Mouse (Mus musculus) C2C12 (cell line): Measurements from ENCODE around the gene Anxa11. TPM values are rescaled to one million over a fixed set of nuclear protein-coding genes. Genes with fewer than 3 reads are reported as not detected.
"Not testable (repeated sequence)": the region's sequence is repeated elsewhere in the genome, so short reads cannot be mapped to it uniquely, and the experiment has no call there.

Experiments
- H3K27me3 ChIP-seq: one replicate; pipeline ENCODE4 v1.6.1; 2011; ENCODE audit not compliant: control insufficient read depth, insufficient read depth, insufficient read length
- H3K36me3 ChIP-seq: one replicate; pipeline ENCODE4 v1.6.1; 2011; ENCODE audit not compliant: control insufficient read depth, insufficient read depth
- H3K4me3 ChIP-seq: one replicate; pipeline ENCODE4 v1.5.1; 2011; ENCODE audit warnings: mild to moderate bottlenecking, control low read depth; ENCODE audit not compliant: poor library complexity, insufficient read depth, severe bottlenecking
- H3K79me2 ChIP-seq: one replicate; pipeline ENCODE4 v1.6.1; 2011; ENCODE audit not compliant: control insufficient read depth, insufficient read depth
- H3K79me3 ChIP-seq: one replicate; pipeline ENCODE4 v1.6.1; 2011; ENCODE audit warnings: low read depth, control low read depth
- H3ac ChIP-seq: one replicate; pipeline ENCODE3; 2011; ENCODE audit warnings: low read depth; ENCODE audit not compliant: control insufficient read depth, insufficient read length
- microRNA-seq: library from miRNA; unstranded; fragments of <30 nt; microRNA quantifications from one replicate; pipeline ENCODE4, GENCODE M21; 2019; ENCODE audit warnings: borderline microRNAs expressed
- polyA plus RNA-seq: library from polyadenylated mRNA; unstranded; fragments of >200 nt; fragmentation: generic; extraction: Trizol; gene quantifications from one replicate; pipeline ENCODE4 v1.2.1, GENCODE M21; 2012; ENCODE audit warnings: missing spikeins

The Anxa11 gene
- polyA plus RNA-seq, 1 experiment, result 33.3 TPM

- not testable (repeated sequence) for H3ac ChIP-seq, H3K36me3 ChIP-seq, H3K79me2 ChIP-seq, H3K27me3 ChIP-seq, H3K4me3 ChIP-seq, H3K79me3 ChIP-seq
Measured at GRCm38 (mm10) chr14:25894566-25894965, 52.6 kb downstream of the Anxa11 start.

GRCm38 (mm10) chr14:25895686-25896085 is 53.7 kb downstream of the Anxa11 start:
- H3K36me3 ChIP-seq, H3ac ChIP-seq, H3K79me3 ChIP-seq, H3K27me3 ChIP-seq, H3K4me3 ChIP-seq, H3K79me2 ChIP-seq: not testable (repeated sequence)

- H3ac ChIP-seq, H3K4me3 ChIP-seq, H3K27me3 ChIP-seq, H3K79me2 ChIP-seq, H3K79me3 ChIP-seq, H3K36me3 ChIP-seq: not testable (repeated sequence)
Measured at GRCm38 (mm10) chr14:25903000-25903399, 61.0 kb downstream of the Anxa11 start, which contains the start of gene Plac9a. Plac9a (minus strand) TSS chr14:25903100.

- not testable (repeated sequence) for H3ac ChIP-seq, H3K79me3 ChIP-seq, H3K36me3 ChIP-seq, H3K79me2 ChIP-seq, H3K27me3 ChIP-seq, H3K4me3 ChIP-seq
Measured at GRCm38 (mm10) chr14:25905243-25905642, 63.3 kb downstream of the Anxa11 start.

GRCm38 (mm10) chr14:25907272-25907671 is 65.3 kb downstream of the Anxa11 start:
- not testable (repeated sequence) for H3K27me3 ChIP-seq, H3ac ChIP-seq, H3K4me3 ChIP-seq, H3K36me3 ChIP-seq, H3K79me3 ChIP-seq, H3K79me2 ChIP-seq

- not testable (repeated sequence) for H3K79me3 ChIP-seq, H3K36me3 ChIP-seq, H3K79me2 ChIP-seq, H3ac ChIP-seq, H3K4me3 ChIP-seq, H3K27me3 ChIP-seq
Measured at GRCm38 (mm10) chr14:25908976-25909375, 67.0 kb downstream of the Anxa11 start.

- H3K79me2 ChIP-seq, H3K4me3 ChIP-seq, H3K36me3 ChIP-seq, H3ac ChIP-seq, H3K27me3 ChIP-seq, H3K79me3 ChIP-seq: not testable (repeated sequence)
Measured at GRCm38 (mm10) chr14:25918427-25919170, 76.6 kb downstream of the Anxa11 start.

GRCm38 (mm10) chr14:25926814-25927561 is 85.0 kb downstream of the Anxa11 start:
- not testable (repeated sequence) for H3ac ChIP-seq, H3K79me2 ChIP-seq, H3K4me3 ChIP-seq, H3K27me3 ChIP-seq, H3K79me3 ChIP-seq, H3K36me3 ChIP-seq

- H3K79me2 ChIP-seq, H3K4me3 ChIP-seq, H3ac ChIP-seq, H3K27me3 ChIP-seq, H3K36me3 ChIP-seq, H3K79me3 ChIP-seq: not testable (repeated sequence)
Measured at GRCm38 (mm10) chr14:25927562-25927881, 85.6 kb downstream of the Anxa11 start, which contains the start of gene Tmem254a. Tmem254a (minus strand) TSS chr14:25927672.

Small RNAs within 50 kb of the gene (microRNA-seq; reads per million reads assigned to microRNA genes)
- gene Gm23701, result not detected

Other genes starting within 250 kb of the Anxa11 start
- 21.4 TPM for gene Ppif, start 148.0 kb upstream of the Anxa11 start, polyA plus RNA-seq
- gene Zcchc24, start 73.1 kb upstream of the Anxa11 start, polyA plus RNA-seq, result 36.4 TPM
- gene Plac9a, start 60.9 kb downstream of the Anxa11 start, polyA plus RNA-seq, result 0.30 TPM
- gene Tmem254a, start 85.5 kb downstream of the Anxa11 start, polyA plus RNA-seq, result 0.56 TPM
- not detected for gene Cphx1, start 96.1 kb downstream of the Anxa11 start, polyA plus RNA-seq
- gene Duxbl1, start 136.4 kb downstream of the Anxa11 start, polyA plus RNA-seq, result not detected
- 0.96 TPM for gene Gm9780, start 200.6 kb downstream of the Anxa11 start, polyA plus RNA-seq
- gene Tmem254c, start 225.2 kb downstream of the Anxa11 start, polyA plus RNA-seq, result 3.7 TPM
- gene Cphx2, start 239.4 kb downstream of the Anxa11 start, polyA plus RNA-seq, result not detected
- gene Cphx3, start 240.1 kb downstream of the Anxa11 start, polyA plus RNA-seq, result not detected